Mouse (Mus musculus) spleen, postnatal 14 days (tissue): ENCODE results near the gene Rtkn.
A peak's percentile ranks its signal among the peaks of the same experiment; 100 is the strongest.

Source experiments
- DNase-seq, 2 experiments: peaks; one replicate each; pipeline ENCODE4 v3.0.0; 2021 to 2022; ENCODE audit warnings: low spot score in 2 of 2

Rtkn gene

DNA sequence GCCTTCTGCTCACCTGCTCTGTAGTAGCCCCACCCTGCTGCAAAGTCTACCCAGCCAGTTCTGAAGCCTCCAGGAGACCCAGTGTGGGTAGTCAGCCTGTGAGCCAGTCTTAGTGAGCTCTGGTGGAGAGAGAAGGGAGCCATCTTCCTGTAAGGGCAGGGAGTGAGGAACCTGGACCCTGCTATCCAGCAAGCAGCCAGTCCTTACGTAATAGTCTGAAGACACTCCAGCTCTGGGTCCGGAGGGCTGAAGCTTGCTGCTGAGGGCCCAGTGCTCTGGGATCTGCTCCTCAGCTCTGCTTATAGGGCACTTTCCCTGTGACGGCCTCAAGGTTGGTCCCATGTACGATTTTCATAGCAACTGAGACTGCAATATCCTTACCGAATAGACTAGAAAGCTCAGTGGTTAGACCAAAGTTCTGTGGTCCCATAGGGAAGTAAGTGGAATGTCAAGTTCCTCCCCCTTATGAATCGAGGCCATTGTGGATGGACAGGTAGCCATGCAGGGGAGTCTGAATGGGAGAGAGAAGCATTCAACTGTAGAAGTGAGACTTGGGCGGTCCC is at the start of gene Rtkn:
Gene Rtkn, plus strand, starts transcription at position 513 of the 563 bp plus-strand sequence.
- DNase-seq, result no peak

DNA sequence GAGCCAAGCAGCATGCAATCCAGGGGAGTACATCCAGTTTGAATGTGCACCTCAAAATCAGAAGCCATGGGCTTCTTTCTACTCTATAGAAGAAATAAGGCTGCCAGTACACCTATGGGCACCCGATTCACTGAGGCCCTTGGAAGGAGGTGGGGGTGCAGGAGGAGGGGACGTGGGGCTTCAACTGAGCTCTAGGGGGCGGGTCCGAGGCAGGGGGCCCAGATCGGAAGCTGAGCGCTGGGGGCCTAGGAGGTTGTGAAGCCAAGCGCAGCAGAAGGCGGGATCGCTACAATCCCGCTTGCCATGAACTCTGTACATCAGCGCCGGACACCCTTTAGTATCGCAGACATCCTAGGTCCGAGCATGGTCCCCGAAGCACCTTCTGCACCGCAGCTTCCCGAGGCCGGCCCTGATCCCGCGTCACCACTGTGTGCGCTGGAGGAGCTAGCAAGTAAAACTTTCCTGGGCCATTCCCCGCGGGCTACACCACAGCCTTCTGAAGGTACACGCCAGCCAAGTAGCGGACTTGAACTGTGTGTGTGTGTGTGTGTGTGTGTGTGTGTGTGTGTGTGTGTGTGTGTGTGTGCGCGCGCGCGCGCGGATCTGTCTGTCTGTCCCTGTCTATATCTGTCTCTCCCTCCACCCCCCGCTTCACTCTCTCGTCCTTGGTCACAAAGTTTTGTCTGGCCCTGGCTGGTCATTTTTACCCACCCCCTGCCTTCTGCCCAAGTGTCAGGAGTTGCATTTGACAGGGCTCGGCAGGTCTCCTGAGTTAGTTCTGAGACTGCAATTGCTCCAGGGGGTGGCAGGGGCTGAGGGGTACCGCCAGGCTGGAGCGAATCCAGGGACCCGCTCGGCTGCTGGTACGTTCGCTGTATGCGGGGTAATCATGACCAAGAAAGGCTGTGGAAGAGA is 48.9 kb upstream of the Rtkn start, which contains the start of gene Lbx2:
Gene Lbx2, plus strand, starts transcription at position 247 of the 915 bp plus-strand sequence.
- no peak for DNase-seq

- DNase-seq, result no peak
These were observed 47.9 kb upstream of the Rtkn start for GRCm38 (mm10) chr6:83087205-83087925.

GRCm38 (mm10) chr6:83087926-83088260 is 47.4 kb upstream of the Rtkn start:
- DNase-seq, result no peak

- DNase-seq, result no peak
These were observed 42.7 kb upstream of the Rtkn start for GRCm38 (mm10) chr6:83092416-83093127.

DNA sequence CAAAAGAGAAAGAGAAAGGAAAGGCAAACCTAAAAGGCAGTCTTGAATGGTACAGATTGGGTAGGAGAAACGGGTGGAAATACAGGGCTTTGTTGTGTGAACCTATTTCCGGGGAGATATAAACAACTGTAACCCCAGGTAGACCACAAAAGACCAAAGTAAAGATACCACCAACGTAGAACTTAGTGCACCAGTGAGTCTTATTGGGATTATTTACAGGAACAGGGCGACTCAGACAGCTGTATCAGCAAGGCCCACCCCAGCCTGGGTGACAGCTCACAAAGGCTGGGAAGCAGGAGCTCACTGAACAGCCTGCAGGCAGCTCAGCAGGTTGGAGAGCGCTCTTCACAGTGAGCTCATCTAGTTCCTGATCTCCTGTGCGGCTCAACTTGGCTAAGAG is 39.3 kb upstream of the Rtkn start:
- no peak for DNase-seq

DNA sequence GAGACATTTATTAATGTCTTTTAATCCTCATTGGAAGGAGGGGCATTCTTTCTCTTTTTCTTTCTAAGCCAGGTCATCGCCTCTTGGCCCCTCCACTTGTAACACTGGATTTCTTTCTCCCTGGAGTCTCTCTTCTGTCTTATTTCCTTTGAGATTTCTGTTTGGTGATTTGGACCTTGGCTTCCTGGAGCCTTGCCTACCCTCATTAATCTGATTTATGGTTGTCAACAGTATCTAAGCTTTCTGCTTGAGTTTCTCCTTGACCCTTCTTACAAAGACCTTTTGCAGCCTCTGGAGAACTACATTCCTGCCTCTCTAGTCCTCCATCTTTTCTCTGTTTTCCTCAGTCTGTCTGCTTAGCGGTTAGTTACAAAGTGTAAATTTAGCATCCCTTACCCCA is 36.9 kb upstream of the Rtkn start:
- no peak for DNase-seq

DNA sequence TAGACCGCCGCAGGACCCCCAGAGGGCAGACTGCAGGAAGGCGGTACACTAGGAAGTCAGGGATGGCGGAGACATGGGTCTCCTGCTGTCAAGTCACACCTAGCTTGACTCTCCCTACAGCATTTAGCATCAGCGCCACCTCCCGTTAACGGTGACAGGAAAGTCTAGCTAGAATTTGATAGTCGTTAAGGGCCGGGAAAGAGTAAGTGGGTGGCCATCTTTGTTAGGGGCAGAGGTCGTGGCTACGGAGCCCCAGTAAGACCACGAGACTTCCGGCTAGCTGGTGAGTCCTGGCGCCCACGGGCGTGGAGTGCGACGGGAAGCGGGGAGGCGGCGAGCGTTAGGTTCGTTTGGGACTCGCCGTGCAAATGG is 34.0 kb upstream of the Rtkn start, which contains the start of the genes Ccdc142 and Gm42688:
Gene Ccdc142, plus strand, starts transcription at position 286 of the 372 bp plus-strand sequence.
Gene Gm42688, plus strand, starts transcription at position 302 of the 372 bp plus-strand sequence.
- DNase-seq, result peak; percentile 81 to 84

DNA sequence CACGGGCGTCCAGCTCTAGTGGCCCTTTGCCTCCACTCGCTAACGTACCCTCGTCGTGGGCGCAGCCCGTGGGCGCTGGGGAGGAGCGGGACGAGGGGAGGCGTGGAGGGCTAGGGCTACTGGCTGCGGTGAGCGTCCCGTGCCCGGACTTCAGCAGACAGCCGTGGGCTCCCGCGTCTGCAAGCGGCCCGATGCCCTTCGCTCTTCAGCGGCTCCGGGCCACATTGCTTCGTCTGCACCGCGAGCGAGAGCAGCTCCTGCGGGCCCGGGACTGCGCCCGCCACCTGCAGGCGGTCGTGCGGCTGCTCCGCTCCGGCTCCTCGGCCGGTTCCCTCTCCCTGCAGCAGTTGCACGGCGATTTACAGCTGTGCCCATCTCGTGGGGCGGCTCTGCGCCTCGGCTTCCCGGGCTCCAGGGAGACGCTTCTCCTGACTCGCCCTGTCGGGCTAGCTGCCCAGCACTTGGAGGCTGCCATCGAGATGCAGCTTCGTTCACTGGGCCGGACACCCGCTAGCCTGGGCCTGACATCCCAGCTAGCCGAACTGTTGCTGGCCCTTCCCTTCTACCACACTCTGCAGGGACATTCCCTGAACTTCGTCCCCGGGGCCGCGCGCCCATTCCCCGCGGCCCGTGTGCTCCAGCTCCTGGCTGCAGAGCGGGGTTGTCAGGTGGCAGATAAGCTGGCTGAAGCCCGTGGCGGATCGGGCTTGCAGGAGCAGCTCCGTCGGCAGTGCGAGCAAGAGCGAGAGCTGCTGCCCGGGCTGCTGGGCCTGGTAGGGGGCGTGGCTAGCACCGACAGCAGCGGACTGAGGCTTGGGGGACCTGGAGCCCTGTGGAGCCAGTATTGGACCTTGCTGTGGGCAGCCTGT is 33.3 kb upstream of the Rtkn start:
- DNase-seq, result peak; percentile 52 to 67

DNA sequence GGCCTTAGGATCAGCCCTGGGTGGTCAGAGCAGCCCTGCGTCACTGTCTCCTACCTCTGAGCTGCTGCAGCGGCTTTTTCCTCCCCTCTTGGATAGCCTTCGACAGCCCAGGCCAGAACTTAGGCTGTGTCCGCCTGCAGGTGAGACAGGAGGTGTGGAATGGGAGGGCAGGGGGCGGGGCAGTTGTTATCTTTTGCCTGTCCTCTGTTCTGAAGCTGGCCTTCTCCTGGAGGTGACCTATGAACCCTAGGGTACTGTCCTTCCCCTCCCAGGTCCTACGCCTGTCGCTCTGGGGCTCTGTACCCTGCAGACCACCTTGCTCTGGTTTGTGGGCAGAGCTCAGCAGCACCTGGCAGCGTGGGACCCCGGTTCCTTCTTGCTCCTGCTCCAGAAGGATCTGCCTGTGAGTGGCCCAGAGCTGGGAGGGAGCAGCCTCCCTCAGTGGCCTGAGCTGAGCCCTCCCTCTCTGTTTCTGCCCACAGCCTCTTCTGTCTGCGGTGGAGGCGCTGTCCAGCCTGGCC is 32.1 kb upstream of the Rtkn start:
- DNase-seq, result no peak

GRCm38 (mm10) chr6:83104158-83104557 is 31.1 kb upstream of the Rtkn start:
- DNase-seq, result no peak

- DNase-seq, result peak; percentile 76 to 85
These were observed 27.5 kb upstream of the Rtkn start for GRCm38 (mm10) chr6:83107566-83108400.

DNA sequence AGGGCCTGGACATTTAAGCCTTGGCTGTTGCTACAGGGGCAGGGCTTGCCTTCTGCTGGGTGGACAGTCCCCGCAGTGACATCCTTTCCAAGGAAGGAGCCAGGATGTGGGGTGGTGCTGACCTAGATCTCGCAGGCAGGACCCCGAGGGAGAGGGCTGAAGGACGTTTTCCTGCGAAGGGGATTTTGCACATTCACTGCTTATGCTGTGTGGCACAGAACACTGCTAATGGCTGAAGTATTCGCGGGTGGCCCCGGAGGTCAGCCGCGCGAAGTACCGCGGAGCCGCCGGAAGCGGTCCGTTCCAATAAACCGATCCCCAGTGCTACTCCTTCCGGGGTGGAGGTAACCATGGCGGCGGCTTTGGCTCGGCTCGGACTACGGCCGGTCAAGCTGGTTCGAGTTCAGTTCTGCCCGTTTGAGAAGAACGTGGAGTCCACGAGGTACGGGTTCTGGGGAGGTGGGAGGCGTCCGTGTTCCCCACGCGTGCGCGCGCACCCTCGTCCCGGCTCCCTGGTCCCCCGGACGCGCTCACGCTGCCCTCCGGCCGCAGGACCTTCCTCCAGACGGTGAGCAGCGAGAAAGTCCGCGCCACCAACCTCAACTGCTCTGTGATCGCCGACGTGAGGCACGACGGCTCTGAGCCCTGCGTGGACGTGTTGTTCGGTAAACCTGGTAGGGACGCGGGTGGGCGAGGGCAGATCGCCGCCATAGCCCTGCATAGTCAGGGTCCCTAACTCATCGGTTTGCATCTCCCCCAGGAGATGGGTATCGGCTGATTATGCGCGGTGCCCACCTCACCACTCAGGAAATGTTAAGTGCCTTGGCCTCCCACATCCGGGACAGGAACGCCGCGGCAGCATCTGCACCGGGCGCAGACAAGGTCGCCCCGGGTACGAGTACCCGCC is 26.2 kb upstream of the Rtkn start, which contains the start of gene Mrpl53:
Gene Mrpl53, plus strand, starts transcription at position 279 of the 907 bp plus-strand sequence.
- peak; percentile 67 to 79 for DNase-seq

DNA sequence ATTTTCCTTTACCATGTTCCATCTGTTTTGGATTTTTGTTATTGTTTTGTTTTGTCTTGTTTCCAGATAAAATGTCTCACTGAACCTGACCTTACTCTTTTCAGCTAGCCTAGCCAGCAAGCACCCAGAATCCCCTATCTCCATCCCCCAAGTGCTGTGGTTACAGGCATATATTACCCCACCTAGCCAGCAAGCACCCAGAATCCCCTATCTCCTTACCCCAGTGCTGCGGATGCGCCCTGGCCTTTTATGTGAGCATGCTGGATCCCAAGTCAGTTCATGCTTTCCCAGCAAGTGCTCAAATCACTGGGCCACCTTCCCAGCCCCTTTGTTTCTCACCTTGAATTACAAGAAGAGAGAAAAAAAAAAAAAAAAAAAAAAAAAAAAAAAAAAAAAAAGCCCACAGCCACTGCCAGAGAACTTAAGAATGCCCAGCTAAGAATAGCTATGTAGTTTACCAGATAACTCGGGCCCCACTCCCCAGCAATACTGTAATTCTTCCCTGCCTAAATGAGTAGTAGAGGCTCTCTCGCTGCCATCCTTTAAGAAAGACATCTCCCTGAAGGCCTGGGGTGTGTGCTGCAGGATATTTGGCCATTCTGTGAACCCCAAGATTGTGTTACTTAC is 23.6 kb upstream of the Rtkn start:
- DNase-seq, result no peak

DNA sequence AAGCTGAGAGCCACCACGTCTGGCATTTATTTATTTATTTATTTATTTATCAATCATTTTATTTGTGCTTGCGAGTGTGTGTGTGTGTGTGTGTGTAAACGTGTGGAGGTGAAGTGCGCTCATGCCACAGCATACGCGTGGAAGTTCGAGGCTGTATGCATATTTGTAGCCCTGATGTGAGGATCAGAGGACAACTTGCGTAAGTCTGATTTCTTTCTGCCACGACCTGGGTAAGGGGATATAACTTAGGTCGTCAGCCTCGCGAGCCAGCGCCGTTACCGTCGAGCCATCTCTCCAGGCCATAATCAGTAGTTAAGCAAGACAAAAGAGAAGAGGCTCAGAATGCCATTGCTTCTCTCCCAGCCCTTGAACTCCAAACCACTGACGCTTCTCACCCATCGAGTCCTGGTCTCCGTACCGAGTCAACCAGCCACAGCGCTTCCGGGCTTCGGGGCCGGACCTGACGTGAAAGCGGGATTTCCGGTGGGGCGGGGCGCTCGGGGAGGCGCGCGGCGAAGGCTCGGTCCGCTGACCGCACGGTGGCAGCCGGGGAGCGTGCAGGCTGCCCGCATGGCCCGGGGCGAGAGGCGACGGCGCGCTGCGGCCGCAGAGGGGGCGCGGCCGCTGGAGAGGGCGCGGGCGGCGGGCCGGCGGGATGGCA is 20.1 kb upstream of the Rtkn start, which contains the start of gene Mogs:
Gene Mogs, plus strand, starts transcription at position 486 of the 661 bp plus-strand sequence.
- peak; percentile 91 to 93 for DNase-seq

DNA sequence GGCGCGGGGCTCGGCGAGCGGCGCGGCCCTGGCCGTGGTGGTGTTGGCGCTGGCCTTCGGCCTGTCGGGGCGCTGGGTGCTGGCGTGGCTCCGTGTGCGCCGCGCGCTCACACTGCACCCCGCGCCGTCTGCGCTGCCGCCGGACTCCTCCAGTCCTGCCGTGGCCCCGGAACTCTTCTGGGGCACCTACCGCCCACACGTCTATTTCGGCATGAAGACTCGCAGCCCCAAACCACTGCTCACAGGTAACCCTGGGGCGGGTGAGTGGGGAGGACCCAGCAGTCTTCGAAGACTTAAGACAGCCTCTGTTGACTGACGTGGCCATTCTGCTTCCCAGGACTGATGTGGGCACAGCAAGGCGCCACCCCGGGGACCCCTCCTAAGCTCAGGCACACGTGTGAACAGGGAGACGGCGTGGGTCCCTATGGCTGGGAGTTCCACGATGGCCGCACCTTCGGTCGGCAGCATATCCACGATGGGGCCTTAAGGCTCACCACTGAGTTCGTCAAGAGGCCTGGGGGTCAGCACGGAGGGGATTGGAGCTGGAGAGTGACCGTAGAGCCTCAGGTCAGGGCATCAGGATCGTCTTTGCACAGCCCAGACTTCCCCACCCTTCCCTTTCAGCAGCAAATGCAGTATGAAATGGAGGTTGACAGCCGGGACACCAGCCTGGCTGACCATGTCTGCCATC is 19.4 kb upstream of the Rtkn start:
- DNase-seq, result no peak
